Mouse (Mus musculus) midbrain, embryonic 13.5 days (tissue): ENCODE results near the gene Nat10. TPM values are rescaled to one million over a fixed set of nuclear protein-coding genes. Genes with fewer than 3 reads are reported as not detected.
A peak's percentile ranks its signal among the peaks of the same experiment; 100 is the strongest.

Experiments
- ATAC-seq: fragments of 200-750 bp; cut with Nextera tagmentation; 2 replicates; pipeline ENCODE4 v1.8.0; 2017; ENCODE audit warnings: mild to moderate bottlenecking, moderate TSS enrichment, moderate library complexity
- H3K27ac ChIP-seq: fragments of 300-500 bp; sonication (generic); 2 replicates; pipeline ENCODE4 v1.5.1; 2015; ENCODE audit warnings: inconsistent platforms, mild to moderate bottlenecking, moderate library complexity
- H3K27me3 ChIP-seq: fragments of 300-500 bp; sonication (generic); 2 replicates; pipeline ENCODE4 v1.6.1; 2015; ENCODE audit warnings: mild to moderate bottlenecking, inconsistent platforms
- H3K36me3 ChIP-seq: fragments of 300-500 bp; sonication (generic); 2 replicates; pipeline ENCODE4 v1.6.1; 2015; ENCODE audit warnings: mild to moderate bottlenecking, inconsistent platforms
- H3K4me1 ChIP-seq: fragments of 300-500 bp; sonication (generic); replicated peaks from 2 replicates; pipeline ENCODE4 v1.6.1; 2015; ENCODE audit warnings: inconsistent platforms
- H3K4me2 ChIP-seq: fragments of 300-500 bp; sonication (generic); replicated peaks from 2 replicates; pipeline ENCODE4 v1.6.1; 2015; ENCODE audit warnings: moderate library complexity, mild to moderate bottlenecking, inconsistent platforms
- H3K4me3 ChIP-seq: fragments of 300-500 bp; sonication (generic); replicated peaks from 2 replicates; pipeline ENCODE4 v1.5.1; 2015; ENCODE audit warnings: mild to moderate bottlenecking, inconsistent platforms
- H3K9ac ChIP-seq: fragments of 300-500 bp; sonication (generic); replicated peaks from 2 replicates; pipeline ENCODE4 v1.6.1; 2015; ENCODE audit warnings: mild to moderate bottlenecking, inconsistent platforms
- H3K9me3 ChIP-seq: fragments of 300-500 bp; sonication (generic); 2 replicates; pipeline ENCODE4 v1.6.1; 2016; ENCODE audit warnings: mild to moderate bottlenecking, inconsistent platforms
- WGBS: fragments of 180-500 bp; shearing (Covaris S2); methylation state at CpG from one replicate; pipeline ENCODE4 v1.1.7; 2015; 5-methylcytosine and 5-hydroxymethylcytosine counted together
- polyA plus RNA-seq: library from polyadenylated mRNA; unstranded; fragments of >200 nt; fragmentation: Nextera tagmentation; extraction: Ambion mirVana; gene quantifications from 2 replicates; pipeline ENCODE4 v1.2.1, GENCODE M21; 2015

The Nat10 gene
- polyA plus RNA-seq = 19.0 and 20.3 TPM in 2 replicates

DNA sequence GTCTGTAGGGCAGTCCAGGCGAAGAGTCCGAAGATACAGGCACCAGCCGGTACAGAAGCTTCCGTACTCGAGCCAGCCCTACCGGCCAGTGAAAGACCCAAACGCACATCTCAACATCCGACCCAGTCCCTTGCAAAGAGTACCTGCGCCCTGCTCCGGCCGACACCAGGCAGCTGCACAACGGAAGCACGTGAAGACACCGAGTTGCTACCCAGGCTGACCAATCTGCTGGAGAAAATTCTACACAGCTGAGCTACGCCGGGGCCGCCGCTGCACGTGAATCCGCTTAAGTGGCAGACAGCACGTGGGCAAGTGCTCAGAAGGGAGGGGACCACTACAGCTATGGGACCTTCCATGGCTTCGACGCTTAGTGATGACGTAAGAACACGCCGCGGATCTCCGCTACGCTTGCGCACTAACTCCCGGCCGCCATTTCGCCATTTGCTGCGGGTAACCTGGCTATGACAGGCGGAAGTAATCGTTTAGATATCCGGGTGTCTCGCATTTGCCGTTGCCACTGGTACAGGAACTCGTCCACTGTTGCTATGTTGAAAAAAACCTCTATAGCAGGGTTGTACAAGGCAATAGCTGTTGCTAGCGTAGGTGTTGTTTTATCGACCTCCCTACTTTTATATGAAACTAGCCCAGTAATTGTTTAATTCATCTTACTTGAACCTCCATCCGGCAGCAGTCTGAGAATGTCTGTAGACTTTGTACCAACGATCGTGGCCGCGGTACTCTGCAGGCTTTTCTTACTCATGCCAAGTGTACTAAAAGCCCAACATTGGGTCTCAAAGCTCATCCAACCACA, at the start of gene Nat10:
Nat10 (minus strand) TSS at position 365 of the 811 bp plus-strand sequence.
- Histone ChIP-seq H3K9ac (peak within 1 kb of the TSS; percentile 72), H3K27ac (peak within 1 kb of the TSS; percentile 78), H3K4me2 (peak within 1 kb of the TSS; percentile 90), H3K27me3 (no peaks in the 10 kb centered on the region), H3K9me3 (no peaks in the 10 kb centered on the region), H3K36me3 (peaks cover 18% of the 10 kb centered on the region), H3K4me3 (peak within 1 kb of the TSS; percentile 71), H3K4me1 (peaks cover 23% of the 10 kb centered on the region)
- WGBS = under 1% methylated on average over 47 of the region's 47 CpGs
- ATAC-seq = peak; percentile 96

DNA sequence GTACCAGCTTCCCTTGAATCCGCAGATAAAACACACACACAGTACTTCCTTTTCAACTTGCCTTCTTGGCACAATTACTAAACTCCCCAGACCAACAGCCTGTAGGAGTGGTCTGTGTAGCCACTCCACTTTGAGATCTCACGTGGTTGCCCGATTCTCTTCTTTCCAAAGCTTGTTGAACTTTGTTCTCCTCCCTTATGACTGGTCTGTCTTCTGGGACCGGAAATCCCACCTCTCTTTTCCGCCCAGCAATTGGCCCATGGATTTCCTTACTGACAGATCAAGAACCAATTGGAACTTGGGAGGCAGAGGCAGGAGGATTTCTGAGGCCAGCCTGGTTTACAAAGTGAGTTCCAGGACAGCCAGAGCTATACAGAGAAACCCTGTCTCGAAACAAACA, 49.3 kb upstream of the Nat10 start:
- no peak overlapping the region for H3K4me3 ChIP-seq
- no peak overlapping the region for H3K9ac ChIP-seq
- ATAC-seq = no peak
- H3K36me3 ChIP-seq = no peaks in the 10 kb centered on the region
- no peak overlapping the region for H3K4me2 ChIP-seq
- no peaks in the 10 kb centered on the region for H3K4me1 ChIP-seq
- no peaks in the 10 kb centered on the region for H3K9me3 ChIP-seq
- 89% methylated on average over 6 of the region's 6 CpGs for WGBS
- no peaks in the 10 kb centered on the region for H3K27me3 ChIP-seq
- no peak overlapping the region for H3K27ac ChIP-seq

DNA sequence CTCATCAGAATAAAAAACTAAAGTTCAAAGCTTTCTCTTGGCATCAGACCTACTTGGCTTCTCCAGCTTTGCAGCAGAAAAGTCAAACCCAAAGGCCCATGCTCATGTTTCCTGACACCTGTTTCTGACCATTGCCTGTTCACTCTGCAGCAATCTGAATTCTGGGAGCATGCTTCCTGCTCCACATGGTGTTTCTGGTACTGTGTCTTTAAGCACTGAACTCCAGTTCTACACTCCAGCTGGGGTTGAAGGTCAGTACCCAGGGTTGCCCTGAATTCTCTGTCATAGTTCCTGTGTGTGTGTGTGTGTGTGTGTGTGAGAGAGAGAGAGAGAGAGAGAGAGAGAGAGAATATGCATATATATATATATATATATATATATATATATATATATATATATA, 47.4 kb upstream of the Nat10 start:
- Histone ChIP-seq H3K36me3 (no peaks in the 10 kb centered on the region), H3K4me3 (no peak overlapping the region), H3K4me1 (no peaks in the 10 kb centered on the region), H3K27me3 (no peaks in the 10 kb centered on the region), H3K27ac (no peak overlapping the region), H3K9me3 (no peaks in the 10 kb centered on the region), H3K4me2 (no peak overlapping the region), H3K9ac (no peak overlapping the region)
- no peak for ATAC-seq

DNA sequence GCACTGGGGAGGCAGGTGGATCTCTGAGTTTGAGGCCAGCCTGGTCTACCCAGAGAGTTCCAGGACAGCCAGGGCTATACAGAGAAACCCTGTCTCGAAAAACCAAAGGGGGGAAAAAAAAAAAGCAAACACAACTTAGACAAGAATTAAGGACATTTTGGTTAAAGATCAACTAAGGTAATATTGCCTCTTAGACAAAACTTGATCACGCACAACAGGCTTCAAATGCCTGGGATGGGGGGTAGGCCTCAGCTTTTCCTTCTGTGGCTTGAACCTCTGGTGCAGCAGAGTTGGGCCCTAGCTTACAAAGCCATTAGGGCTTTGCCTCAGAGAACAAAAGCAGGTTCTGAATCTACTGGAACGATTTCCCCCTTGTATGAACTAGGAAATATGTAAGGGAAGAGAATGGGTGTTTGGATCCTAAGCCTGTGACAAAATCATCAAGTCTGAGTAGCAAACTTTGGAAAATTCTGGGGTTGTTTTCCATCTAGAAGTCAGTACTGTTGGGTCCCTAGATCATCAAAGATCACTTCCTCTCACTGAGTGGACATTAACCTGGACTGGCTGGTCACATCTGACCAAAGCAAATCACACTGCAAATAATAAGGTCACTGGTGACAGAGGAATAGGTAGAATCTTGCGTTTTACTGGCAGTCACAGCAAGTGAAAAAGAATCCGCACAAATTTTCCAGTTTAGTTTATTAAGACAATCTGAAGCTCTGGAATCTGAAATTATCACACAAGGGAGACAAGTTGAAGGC, 42.9 kb upstream of the Nat10 start:
- 83% methylated on average over 5 of the region's 5 CpGs for WGBS
- H3K9me3 ChIP-seq = no peaks in the 10 kb centered on the region
- H3K27ac ChIP-seq = no peak overlapping the region
- H3K36me3 ChIP-seq = no peaks in the 10 kb centered on the region
- H3K4me1 ChIP-seq = no peaks in the 10 kb centered on the region
- no peak overlapping the region for H3K4me3 ChIP-seq
- H3K4me2 ChIP-seq = no peak overlapping the region
- no peak for ATAC-seq
- H3K27me3 ChIP-seq = no peaks in the 10 kb centered on the region
- H3K9ac ChIP-seq = no peak overlapping the region

DNA sequence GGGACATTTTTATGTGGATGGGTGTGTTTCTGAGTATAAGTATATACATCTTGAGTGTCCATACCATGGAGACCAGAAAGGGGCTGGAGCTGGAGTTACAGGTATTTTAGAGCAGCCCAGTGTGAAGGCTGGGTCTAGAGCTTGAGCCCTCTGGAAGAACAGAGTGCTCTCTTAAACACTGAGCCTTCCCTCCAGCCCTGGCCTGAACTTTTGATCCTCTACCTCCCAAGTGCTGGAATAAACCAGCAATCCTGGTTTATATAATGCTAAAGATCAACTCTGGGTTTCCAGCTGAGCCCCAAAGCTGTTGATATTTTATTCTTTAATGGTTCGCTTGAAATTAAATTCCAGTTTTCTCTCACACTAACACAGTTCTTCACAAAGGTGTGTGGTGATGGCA, 41.4 kb upstream of the Nat10 start:
- WGBS = 94% methylated on average over 1 of the region's 1 CpGs
- Histone ChIP-seq H3K27ac (no peak overlapping the region), H3K36me3 (no peaks in the 10 kb centered on the region), H3K27me3 (no peaks in the 10 kb centered on the region), H3K9ac (no peak overlapping the region), H3K4me3 (no peak overlapping the region), H3K9me3 (no peaks in the 10 kb centered on the region), H3K4me2 (no peak overlapping the region), H3K4me1 (peaks cover 7% of the 10 kb centered on the region)
- no peak for ATAC-seq

DNA sequence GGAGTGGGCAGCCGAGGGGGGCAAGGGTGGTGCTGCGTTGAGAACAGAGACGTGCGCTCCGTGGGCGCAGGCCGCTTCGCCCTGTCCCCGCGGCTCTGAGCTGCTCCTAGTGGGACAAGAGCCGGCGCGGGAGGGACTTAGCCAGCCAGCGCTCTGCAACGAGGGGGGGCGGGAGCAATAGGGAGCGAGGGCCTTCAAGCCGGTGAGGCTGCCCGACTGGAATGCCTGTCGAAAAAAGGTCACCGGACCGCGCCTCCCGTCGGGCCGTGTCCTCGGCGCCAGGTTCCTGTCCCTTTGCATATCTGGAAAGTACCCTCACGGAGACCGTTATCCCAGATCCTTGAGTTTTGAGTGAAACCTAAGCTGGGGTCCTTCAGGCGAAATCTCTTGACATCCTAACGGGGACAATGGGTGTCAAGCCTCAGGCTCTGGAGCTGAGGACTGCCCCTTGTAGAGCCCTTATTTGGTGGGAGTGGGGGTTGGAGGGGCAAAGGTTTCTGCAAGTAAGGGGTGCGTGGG, 36.5 kb upstream of the Nat10 start, which contains the start of gene Caprin1:
Caprin1 (minus strand) TSS at position 159 of the 519 bp plus-strand sequence.
- Histone ChIP-seq H3K9me3 (no peaks in the 10 kb centered on the region), H3K27ac (peak within 1 kb of the TSS; percentile 100), H3K4me3 (peak within 1 kb of the TSS; percentile 96), H3K36me3 (peaks cover 12% of the 10 kb centered on the region), H3K4me2 (peak within 1 kb of the TSS; percentile 62), H3K9ac (peak within 1 kb of the TSS; percentile 99), H3K4me1 (peaks cover 27% of the 10 kb centered on the region), H3K27me3 (no peaks in the 10 kb centered on the region)
- WGBS = under 1% methylated on average over 31 of the region's 33 CpGs
- peak; percentile 95 for ATAC-seq

DNA sequence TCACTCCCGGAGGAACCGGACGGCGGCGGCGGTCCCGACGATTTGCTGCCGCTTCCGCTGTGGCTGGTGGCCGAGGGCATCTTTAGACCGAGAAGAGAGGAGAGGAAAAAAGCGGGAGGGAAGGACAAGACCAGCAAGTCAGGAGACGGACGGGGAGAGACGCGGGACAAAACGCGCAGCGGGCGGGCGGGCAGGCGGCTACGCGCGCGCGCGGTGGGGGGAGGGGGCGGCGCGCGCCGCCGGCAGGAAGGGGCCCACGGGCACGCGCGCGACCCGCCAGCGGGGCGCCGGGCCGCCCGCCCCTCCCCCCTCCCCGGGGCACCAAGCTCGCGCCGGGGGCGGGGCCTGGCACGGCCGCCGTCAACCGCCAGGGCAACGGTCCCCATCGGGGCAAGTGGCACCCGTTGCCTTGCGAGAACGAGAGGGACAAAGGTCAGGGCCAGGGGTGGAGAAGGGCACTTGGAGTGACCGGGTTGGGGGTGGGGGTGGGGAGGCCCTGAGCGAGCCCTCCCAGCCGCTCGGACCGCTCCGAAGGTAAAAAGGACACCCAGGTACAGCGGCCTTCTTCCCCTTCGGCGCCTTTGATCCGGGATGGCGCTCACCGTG, 35.9 kb upstream of the Nat10 start:
- Histone ChIP-seq H3K36me3 (peaks cover 17% of the 10 kb centered on the region), H3K27me3 (no peaks in the 10 kb centered on the region), H3K4me2 (peak overlapping the region; percentile 62), H3K9me3 (no peaks in the 10 kb centered on the region), H3K4me3 (peak overlapping the region; percentile 96), H3K9ac (peak overlapping the region; percentile 99), H3K4me1 (peaks cover 33% of the 10 kb centered on the region), H3K27ac (peak overlapping the region; percentile 100)
- ATAC-seq = peak; percentile 74
- under 1% methylated on average over 37 of the region's 72 CpGs for WGBS

DNA sequence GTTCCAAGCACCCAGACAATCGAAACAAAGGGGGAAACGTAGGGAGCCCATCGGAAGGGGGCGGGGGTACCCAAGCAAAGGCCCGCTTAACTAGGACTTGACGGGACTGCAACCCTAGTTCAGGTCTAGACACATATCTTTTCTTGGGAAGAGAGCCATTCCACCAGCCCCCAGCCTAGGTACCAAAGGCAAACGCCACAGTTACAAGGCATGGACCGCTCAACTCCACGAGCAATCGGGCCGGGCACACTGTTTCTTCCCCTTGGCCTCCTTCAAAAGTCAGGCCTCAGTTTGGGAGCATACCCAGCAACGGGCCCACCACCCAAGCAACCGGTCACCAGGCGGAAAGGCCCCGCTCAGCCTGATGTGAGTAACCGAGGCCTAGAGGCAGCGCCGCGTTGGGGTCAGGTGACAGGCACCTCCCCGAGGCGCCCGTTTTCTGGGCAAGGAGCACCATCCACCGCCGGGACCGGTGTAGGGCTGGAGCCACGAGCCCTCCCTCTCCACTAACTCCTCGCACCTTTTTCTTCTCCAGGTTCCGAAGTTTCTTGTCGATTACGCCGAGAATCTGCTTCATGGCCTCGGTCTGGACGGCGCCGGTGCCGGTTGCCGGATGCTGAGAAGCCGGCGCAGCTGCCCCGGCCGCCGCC, 35.3 kb upstream of the Nat10 start:
- Histone ChIP-seq H3K27ac (peak overlapping the region; percentile 100), H3K4me3 (peak overlapping the region; percentile 96), H3K36me3 (peaks cover 19% of the 10 kb centered on the region), H3K9me3 (no peaks in the 10 kb centered on the region), H3K4me1 (peaks cover 36% of the 10 kb centered on the region), H3K4me2 (peak overlapping the region; percentile 62), H3K27me3 (no peaks in the 10 kb centered on the region), H3K9ac (peak overlapping the region; percentile 99)
- whole genome bisulfite sequencing = 0% methylated on average over 42 of the region's 42 CpGs
- peak; percentile 65 for ATAC-seq

DNA sequence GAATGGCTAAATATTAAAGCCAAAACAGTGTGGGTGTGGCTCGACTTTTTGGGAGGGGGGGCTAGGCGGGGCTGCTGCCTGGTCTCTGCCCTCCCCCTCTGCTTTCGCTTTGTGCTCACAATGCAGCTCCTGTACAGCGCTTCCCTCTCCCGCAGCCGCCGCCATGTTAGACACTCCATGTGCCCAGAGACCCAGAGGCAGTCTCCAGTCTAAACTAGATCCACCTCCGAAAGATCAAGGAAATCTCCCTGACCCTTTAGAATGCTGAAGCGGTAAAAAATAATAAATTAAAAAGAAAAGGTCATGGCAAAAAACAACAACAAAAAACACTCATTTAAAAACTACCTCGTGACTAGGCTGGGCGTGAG, 34.8 kb upstream of the Nat10 start:
- Histone ChIP-seq H3K4me1 (peaks cover 40% of the 10 kb centered on the region), H3K36me3 (peaks cover 24% of the 10 kb centered on the region), H3K9me3 (no peaks in the 10 kb centered on the region), H3K4me2 (peak overlapping the region; percentile 62), H3K27ac (peak overlapping the region; percentile 100), H3K4me3 (peak overlapping the region; percentile 96), H3K27me3 (no peaks in the 10 kb centered on the region), H3K9ac (peak overlapping the region; percentile 99)
- 1% methylated on average over 11 of the region's 11 CpGs for WGBS
- peak; percentile 76 for ATAC-seq

DNA sequence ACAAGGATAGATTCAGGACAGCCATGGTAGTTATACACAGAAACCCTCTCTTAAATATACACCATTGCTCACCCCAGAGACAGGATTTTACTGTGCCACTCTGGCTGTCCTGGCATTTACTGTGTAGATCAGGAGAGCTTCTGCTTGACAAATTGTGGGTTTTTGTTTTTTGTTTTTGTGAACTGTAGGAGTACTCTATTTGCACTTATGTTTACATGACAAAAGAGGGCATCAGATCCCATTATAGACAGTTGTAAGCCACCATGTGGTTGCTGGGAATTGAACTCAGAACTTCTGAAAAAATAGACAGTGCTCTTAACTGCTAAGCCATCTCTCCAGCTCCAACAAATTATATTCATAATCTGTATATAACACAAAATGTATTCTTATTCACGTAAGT, 30.9 kb upstream of the Nat10 start:
- Histone ChIP-seq H3K4me2 (no peak overlapping the region), H3K4me1 (peaks cover 47% of the 10 kb centered on the region), H3K27me3 (no peaks in the 10 kb centered on the region), H3K27ac (no peak overlapping the region), H3K36me3 (peaks cover 34% of the 10 kb centered on the region), H3K9me3 (no peaks in the 10 kb centered on the region), H3K9ac (no peak overlapping the region), H3K4me3 (no peak overlapping the region)
- no peak for ATAC-seq
- WGBS = 89% methylated on average over 1 of the region's 1 CpGs

DNA sequence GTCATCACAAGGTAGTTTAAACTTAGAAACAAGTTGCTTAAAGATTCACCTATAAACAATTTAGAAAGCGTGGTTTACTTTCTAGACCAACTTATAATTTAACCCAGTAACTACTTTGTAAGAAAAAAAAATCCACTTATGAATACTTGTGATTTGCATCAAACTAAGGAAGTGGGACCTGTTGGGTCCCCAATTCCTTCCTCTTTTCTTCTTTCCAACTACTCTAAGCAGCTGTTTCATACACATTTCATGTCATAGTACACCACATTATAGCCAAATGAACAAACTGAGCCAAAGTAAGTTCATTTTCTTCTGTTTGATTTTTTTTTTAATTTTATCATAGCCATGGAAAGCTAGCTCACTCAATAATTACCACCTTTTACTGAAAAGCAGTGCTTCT, 24.7 kb upstream of the Nat10 start:
- ATAC-seq = no peak
- Histone ChIP-seq H3K4me3 (no peak overlapping the region), H3K36me3 (peaks cover 17% of the 10 kb centered on the region), H3K27ac (no peak overlapping the region), H3K27me3 (no peaks in the 10 kb centered on the region), H3K4me1 (peaks cover 16% of the 10 kb centered on the region), H3K9ac (no peak overlapping the region), H3K9me3 (no peaks in the 10 kb centered on the region), H3K4me2 (no peak overlapping the region)
- WGBS = 93% methylated on average over 1 of the region's 1 CpGs
